Mouse (Mus musculus) liver, embryonic 16.5 days (tissue): ENCODE results near the gene Hist1h2ak. TPM values are rescaled to one million over a fixed set of nuclear protein-coding genes. Genes with fewer than 3 reads are reported as not detected.
"Not testable (repeated sequence)": the region's sequence is repeated elsewhere in the genome, so short reads cannot be mapped to it uniquely, and the experiment has no call there.

Experiments
- ATAC-seq: fragments of 200-750 bp; cut with Nextera tagmentation; 2 replicates; pipeline ENCODE4 v1.8.0; 2017; ENCODE audit warnings: low read depth, mild to moderate bottlenecking, moderate number of reproducible peaks, moderate library complexity
- H3K27ac ChIP-seq: fragments of 300-500 bp; sonication (generic); 2 replicates; pipeline ENCODE4 v1.5.1; 2014; ENCODE audit warnings: mild to moderate bottlenecking, low read length
- H3K27me3 ChIP-seq: fragments of 300-500 bp; sonication (generic); 2 replicates; pipeline ENCODE4 v1.6.1; 2014; ENCODE audit warnings: low read depth, low read length, mixed read lengths; ENCODE audit not compliant: control insufficient read depth, insufficient read depth
- H3K36me3 ChIP-seq: fragments of 300-500 bp; sonication (generic); 2 replicates; pipeline ENCODE4 v1.6.1; 2014; ENCODE audit warnings: mild to moderate bottlenecking; ENCODE audit not compliant: control insufficient read depth, insufficient read depth
- H3K4me1 ChIP-seq: fragments of 300-500 bp; sonication (generic); 2 replicates; pipeline ENCODE4 v1.6.1; 2014; ENCODE audit warnings: low read depth, low read length, mixed read lengths; ENCODE audit not compliant: control insufficient read depth
- H3K4me2 ChIP-seq: fragments of 300-500 bp; sonication (generic); 2 replicates; pipeline ENCODE4 v1.6.1; 2014; ENCODE audit warnings: low read depth, low read length, mixed read lengths
- H3K4me3 ChIP-seq: fragments of 300-500 bp; sonication (generic); 2 replicates; pipeline ENCODE4 v1.5.1; 2014; ENCODE audit warnings: low read depth, mild to moderate bottlenecking, low read length
- H3K9ac ChIP-seq: fragments of 300-500 bp; sonication (generic); 2 replicates; pipeline ENCODE4 v1.6.1; 2014; ENCODE audit warnings: low read depth, low read length
- H3K9me3 ChIP-seq: fragments of 300-500 bp; sonication (generic); replicated peaks from 2 replicates; pipeline ENCODE4 v1.6.1; 2016; ENCODE audit warnings: low read length; ENCODE audit not compliant: control insufficient read depth
- whole genome bisulfite sequencing: fragments of 180-500 bp; shearing (Covaris S2); extraction: QIAGEN DNeasy Blood & Tissue Kit; methylation state at CpG from one replicate; pipeline ENCODE4 v1.1.7; 2014; ENCODE audit not compliant: insufficient replicate concordance; 5-methylcytosine and 5-hydroxymethylcytosine counted together
- polyA plus RNA-seq: library from polyadenylated mRNA; unstranded; fragments of >200 nt; fragmentation: Nextera tagmentation; extraction: Ambion mirVana; gene quantifications from 2 replicates; pipeline ENCODE4 v1.2.1, GENCODE M21; 2015

Hist1h2ak gene
- polyA plus RNA-seq, 1 experiment from 2014 or later, result 40.9 TPM

DNA sequence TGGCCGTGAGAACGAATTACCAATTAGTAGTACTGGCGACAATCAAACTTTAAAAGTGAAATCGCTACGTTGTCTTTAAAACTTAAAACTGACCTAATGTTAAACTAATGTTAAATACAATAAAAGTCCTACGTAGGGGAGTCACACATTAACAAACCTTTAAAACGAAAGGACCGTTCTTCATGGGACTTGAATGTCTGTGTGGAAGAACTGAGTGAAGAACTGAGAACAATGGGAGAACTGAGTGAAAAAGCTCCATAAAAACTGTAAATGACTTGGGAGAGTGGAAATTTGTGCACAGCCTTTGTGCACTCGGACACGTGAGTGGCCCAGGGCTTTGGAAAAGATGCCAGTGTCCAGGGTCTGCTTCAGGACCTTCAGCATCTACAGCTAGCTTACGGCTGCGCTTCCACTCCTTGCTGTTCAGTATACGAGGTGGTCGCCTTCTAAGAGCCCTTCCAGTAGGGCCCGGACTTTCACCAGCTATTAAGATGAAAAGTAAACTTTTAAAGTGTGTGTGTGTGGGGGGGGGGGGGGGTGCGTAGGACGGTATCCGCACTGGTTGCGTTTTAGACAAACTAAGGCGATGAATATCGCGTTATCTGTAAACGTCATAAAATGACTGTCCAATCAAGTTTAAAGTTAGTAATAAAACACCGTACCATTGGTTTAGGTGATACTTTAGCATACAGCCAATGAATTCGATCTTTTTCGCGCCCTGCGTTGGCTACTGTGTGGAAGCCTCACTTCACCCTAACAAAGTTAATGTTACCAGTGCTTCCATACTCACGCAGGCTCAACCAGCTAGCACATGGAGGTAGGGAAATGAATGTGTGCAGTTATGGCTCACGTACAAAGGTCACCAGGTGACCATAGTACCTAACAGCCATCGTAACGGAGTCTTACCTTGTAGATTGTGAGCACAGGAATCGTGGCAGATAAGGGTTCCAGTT is 25.5 kb upstream of the Hist1h2ak start:
- Histone ChIP-seq H3K4me2 (peak overlapping the region; percentile 87), H3K36me3 (no peaks in the 10 kb centered on the region), H3K27ac (peak overlapping the region; percentile 99), H3K4me1 (peaks cover 29% of the 10 kb centered on the region), H3K9ac (peak overlapping the region; percentile 86), H3K9me3 (no peaks in the 10 kb centered on the region), H3K27me3 (no peaks in the 10 kb centered on the region), H3K4me3 (peak overlapping the region; percentile 70)
- 3% methylated on average over 33 of the region's 33 CpGs for WGBS
- peak; percentile 62 for ATAC-seq

DNA sequence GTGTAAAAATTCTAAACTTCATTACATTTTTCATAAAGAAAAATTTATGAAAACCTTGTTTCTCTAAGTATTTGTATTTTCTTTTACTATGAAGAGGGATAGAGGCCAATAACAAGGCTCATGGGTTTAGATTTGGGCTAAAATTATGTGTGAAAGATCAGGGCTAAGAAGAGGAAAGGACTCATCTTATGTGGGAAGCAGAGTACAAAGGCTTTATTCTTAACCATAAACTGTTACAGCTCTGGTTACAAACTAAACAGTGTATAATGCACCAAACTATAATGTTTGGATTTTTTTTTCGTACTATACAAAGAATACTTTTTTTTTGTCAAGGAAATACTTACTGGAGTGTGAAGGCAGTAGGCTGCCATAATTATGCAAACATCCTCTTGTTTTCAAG is 2.1 kb upstream of the Hist1h2ak start:
- Histone ChIP-seq H3K27me3 (no peaks in the 10 kb centered on the region), H3K9me3 (no peaks in the 10 kb centered on the region), H3K4me2 (peak overlapping the region; percentile 55), H3K36me3 (no peaks in the 10 kb centered on the region), H3K4me1 (peaks cover 5% of the 10 kb centered on the region), H3K9ac (peak overlapping the region; percentile 42; the same call in 1 of the 2 replicates), H3K4me3 (peak overlapping the region; percentile 57), H3K27ac (peak overlapping the region; percentile 86; the same call in 1 of the 2 replicates)
- 53% methylated on average over 1 of the region's 1 CpGs for WGBS
- no peak for ATAC-seq

DNA sequence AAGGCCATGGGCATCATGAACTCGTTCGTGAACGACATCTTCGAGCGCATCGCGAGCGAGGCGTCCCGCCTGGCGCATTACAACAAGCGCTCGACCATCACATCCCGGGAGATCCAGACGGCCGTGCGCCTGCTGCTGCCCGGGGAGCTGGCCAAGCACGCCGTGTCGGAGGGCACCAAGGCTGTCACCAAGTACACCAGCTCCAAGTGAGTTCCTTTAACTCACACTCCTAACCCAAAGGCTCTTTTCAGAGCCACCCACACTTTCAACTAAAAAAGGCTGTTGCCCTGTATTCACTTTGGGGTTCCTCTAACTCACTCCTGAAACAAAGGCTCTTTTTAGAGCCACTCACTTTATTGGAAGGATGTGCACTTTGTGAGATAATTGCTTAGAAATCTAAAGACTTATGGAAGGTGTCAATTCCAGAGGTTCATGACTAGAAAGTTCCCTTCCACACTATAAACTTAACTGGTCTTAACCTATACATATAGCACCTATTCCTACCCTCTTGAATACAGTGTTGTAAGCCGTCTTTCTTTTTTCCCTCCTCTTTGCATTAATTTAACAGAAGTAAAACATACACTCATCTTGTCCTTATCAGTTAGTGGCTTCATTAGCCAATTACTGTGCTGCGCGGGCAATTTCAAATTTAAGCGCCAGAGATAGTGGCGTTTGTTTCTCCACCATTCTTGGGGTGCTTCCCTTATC is 821 bp upstream of the Hist1h2ak start:
- H3K36me3 ChIP-seq, H3K4me1 ChIP-seq, H3K9me3 ChIP-seq, H3K27me3 ChIP-seq: not testable (repeated sequence)
- H3K4me3 ChIP-seq, result peak overlapping the region; percentile 63
- peak; percentile 17 for ATAC-seq
- peak overlapping the region; percentile 75 for H3K4me2 ChIP-seq
- WGBS, result 2% methylated on average over 8 of the region's 26 CpGs
- peak overlapping the region; percentile 64 for H3K9ac ChIP-seq
- H3K27ac ChIP-seq, result peak overlapping the region; percentile 99

DNA sequence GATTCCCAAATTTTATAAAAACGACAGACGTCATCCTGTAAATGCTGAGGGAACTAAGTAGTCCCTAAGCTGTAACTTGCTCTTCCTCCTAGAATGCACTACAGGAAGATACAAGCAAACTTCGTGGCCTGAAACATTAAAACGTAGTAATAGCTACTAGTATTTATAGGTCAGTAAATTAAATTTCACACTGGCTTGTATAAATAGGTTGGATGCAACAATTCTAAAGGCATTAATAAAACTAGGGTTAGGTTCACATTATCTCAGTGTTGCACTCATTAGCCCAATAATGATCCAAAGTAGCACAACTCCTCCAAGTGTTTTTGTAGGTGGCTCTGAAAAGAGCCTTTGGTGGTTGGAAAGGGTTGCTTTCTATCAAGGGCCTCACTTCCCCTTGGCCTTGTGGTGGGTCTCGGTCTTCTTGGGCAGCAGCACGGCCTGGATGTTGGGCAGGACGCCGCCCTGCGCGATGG is 540 bp downstream of the Hist1h2ak start:
- peaks cover 8% of the 10 kb centered on the region for H3K4me1 ChIP-seq
- peak overlapping the region; percentile 99 for H3K27ac ChIP-seq
- no peaks in the 10 kb centered on the region for H3K9me3 ChIP-seq
- peak overlapping the region; percentile 63 for H3K4me3 ChIP-seq
- peak overlapping the region; percentile 75 for H3K4me2 ChIP-seq
- H3K36me3 ChIP-seq, result no peaks in the 10 kb centered on the region
- no peaks in the 10 kb centered on the region for H3K27me3 ChIP-seq
- WGBS, result under 1% methylated on average over 10 of the region's 10 CpGs
- ATAC-seq, result no peak
- H3K9ac ChIP-seq, result peak overlapping the region; percentile 70

DNA sequence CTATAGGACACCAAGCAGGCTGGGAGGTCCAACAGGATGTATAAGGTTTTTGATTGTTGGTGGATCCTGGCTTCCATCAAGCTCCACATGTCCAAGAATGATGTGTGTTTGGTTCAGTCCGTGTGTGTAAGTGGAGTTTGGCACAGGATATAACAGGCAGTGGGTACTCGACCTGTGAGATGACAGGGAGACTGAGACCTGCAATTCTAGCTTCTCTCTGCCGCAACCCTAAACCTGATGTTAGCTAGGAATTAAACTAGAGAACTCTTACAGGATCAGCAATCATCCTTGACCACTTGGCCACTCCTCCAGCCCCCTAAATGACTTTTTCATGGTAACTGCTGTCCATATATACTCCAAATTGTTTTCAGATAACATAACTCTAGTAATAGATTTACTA is 1.3 kb downstream of the Hist1h2ak start:
- Histone ChIP-seq H3K9me3 (no peaks in the 10 kb centered on the region), H3K9ac (peak overlapping the region; percentile 70), H3K4me2 (peak overlapping the region; percentile 75), H3K4me3 (peak overlapping the region; percentile 63), H3K4me1 (peaks cover 11% of the 10 kb centered on the region), H3K27me3 (no peaks in the 10 kb centered on the region), H3K36me3 (peaks cover under 1% of the 10 kb centered on the region; the same call in 1 of the 2 replicates), H3K27ac (peak overlapping the region; percentile 99)
- WGBS, result 31% methylated on average over 3 of the region's 3 CpGs
- ATAC-seq, result no peak

DNA sequence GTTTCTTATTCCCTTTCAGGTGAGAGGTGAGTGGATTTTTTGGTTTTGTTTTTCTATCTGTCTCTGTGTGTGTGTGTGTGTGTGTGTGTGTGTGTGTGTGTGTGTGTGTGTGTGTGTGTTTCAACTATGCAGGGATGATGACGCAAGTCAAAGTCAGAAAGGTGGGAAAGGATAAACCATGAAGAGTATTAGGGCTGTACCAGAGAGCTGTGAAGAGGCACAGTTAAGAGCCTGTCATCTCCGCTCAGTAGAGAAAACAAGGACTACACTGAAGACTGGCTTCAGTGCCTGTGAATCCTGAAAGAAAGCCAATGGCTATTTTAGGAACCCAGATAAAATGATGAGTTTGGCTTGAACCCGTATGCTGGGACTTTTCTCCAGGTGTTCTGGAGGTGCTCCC is 1.8 kb downstream of the Hist1h2ak start:
- ATAC-seq, result no peak
- Histone ChIP-seq H3K4me2 (peak overlapping the region; percentile 75), H3K27me3 (no peaks in the 10 kb centered on the region), H3K4me1 (peaks cover 12% of the 10 kb centered on the region), H3K9ac (peak overlapping the region; percentile 70), H3K9me3 (no peaks in the 10 kb centered on the region), H3K27ac (peak overlapping the region; percentile 99), H3K36me3 (peaks cover 4% of the 10 kb centered on the region; the same call in 1 of the 2 replicates), H3K4me3 (peak overlapping the region; percentile 63)
- 39% methylated on average over 3 of the region's 3 CpGs for WGBS

DNA sequence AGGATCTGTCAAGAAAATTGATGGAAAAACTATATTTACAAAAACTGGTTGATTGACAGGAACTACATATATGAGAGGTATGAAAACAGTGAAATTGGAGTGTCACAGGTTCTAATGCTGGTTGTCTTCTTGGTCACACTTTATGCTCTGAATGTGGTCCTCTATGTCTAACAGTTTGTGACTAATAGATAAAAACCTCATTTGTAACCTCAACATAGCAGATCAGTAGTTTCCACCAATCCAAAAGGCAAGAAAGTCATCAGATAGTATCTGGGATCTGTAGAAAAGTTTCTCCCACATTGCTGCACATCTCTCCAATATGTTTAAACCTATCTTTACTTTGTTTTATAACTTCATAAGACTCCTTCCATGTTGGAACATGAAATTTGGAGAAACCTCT is 2.2 kb downstream of the Hist1h2ak start:
- Histone ChIP-seq H3K4me1 (peaks cover 15% of the 10 kb centered on the region), H3K4me3 (peak overlapping the region; percentile 6), H3K27me3 (no peaks in the 10 kb centered on the region), H3K9me3 (no peaks in the 10 kb centered on the region), H3K27ac (peak overlapping the region; percentile 99), H3K9ac (peak overlapping the region; percentile 70), H3K4me2 (peak overlapping the region; percentile 75), H3K36me3 (peaks cover 4% of the 10 kb centered on the region; the same call in 1 of the 2 replicates)
- no peak for ATAC-seq

DNA sequence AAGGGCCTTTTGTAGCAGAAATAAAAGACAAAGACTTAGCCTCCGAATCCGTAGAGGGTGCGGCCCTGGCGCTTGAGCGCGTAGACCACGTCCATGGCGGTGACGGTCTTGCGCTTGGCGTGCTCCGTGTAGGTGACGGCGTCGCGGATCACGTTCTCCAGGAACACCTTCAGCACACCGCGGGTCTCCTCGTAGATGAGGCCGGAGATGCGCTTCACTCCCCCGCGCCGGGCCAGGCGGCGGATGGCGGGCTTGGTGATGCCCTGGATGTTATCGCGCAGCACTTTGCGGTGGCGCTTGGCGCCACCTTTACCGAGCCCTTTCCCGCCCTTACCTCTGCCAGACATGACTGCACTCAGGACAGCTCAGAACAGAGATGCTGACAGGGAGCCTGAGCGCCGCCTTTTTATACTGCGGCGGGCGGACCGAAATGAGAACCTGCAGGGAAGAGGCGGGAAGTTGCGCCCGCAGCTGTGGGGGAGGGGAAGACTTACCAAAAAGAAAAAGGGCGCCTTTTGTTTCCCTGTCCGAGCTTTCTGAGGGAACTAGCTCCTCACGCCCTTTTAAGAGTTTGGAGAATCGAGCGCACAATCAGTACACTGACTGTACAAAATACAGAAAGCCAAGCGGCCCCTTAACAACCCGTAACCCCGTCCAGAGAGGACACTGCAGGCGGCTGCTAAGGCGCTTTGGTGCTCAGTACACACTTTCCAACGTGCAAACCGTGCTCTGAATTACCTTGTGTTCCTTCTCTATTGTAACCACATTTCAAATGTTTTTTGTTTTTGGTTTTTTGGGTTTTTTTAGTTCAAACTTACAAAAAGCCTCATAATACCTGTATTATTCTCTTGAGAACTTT is 3.2 kb downstream of the Hist1h2ak start, which contains the start of gene Hist1h4k:
TSS of gene Hist1h4k (minus strand) at position 347 of the 859 bp plus-strand sequence.
- H3K27me3 ChIP-seq, H3K36me3 ChIP-seq, H3K9me3 ChIP-seq: not testable (repeated sequence)
- under 1% methylated on average over 41 of the region's 56 CpGs for WGBS
- Histone ChIP-seq H3K4me2 (peak within 1 kb of the TSS; percentile 76), H3K27ac (peak within 1 kb of the TSS; percentile 99), H3K4me3 (peak within 1 kb of the TSS; percentile 76), H3K4me1 (peaks cover 17% of the 10 kb centered on the region), H3K9ac (peak within 1 kb of the TSS; percentile 87)
- ATAC-seq, result peak; percentile 58
